Mouse (Mus musculus) ES-Bruce4 (cell line): ENCODE results near the gene Mettl7a1.

Source experiments
- CTCF ChIP-seq: IDR thresholded peaks from one replicate; pipeline ENCODE4 v1.8.1; 2011; ENCODE audit warnings: low read depth, low read length
- EP300 ChIP-seq: IDR thresholded peaks from 2 replicates; pipeline ENCODE4 v1.6.1; 2011; ENCODE audit warnings: low read depth, low read length; ENCODE audit not compliant: insufficient read depth
- POLR2A ChIP-seq: IDR thresholded peaks from one replicate; pipeline ENCODE4 v1.8.1; 2011; ENCODE audit warnings: low read length; ENCODE audit not compliant: insufficient read depth

DNA sequence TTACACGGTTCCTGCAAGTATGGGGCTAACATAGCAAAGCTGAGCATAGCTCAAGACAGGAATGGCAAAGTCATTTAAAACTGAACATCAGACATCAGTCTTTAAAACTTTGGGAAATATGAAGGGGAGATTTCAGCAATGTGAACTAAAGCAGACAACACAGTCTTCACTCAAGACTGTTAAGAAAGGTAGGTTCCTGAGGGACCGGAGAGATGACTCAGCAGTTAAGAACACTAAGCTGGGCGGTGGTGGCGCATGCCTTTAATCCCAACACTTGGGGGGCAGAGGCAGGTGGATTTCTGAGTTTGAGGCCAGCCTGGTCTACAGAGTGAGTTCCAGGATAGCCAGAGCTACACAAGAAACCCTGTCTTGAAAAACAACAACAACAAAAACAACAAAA lies 27.5 kb upstream of the Mettl7a1 start:
- TF ChIP-seq CTCF (no peak), EP300 (no peak), POLR2A (no peak)
